Mouse (Mus musculus) layer of hippocampus, postnatal 14 days (tissue): ENCODE measurements at regions not wholly inside any gene's neighbourhood (a gene's known extent, or its start where the extent isn't known, plus 50 kb on each side); places are given as distances from the start of the nearest gene placed in this dataset.
"Not testable (repeated sequence)": the region's sequence is repeated elsewhere in the genome, so short reads cannot be mapped to it uniquely, and the experiment has no call there.

Source experiments
- DNase-seq, 2 experiments: peaks; one replicate each; pipeline ENCODE4 v3.0.0; 2021 to 2022; ENCODE audit warnings: low spot score in 2 of 2, mixed read lengths in 1 of 2

GRCm38 (mm10) chr3:8310379-8311128 is 1299.3 kb downstream of the Zfp704 start:
- peak in 1 of 2 experiments; percentile 27 for DNase-seq

DNA sequence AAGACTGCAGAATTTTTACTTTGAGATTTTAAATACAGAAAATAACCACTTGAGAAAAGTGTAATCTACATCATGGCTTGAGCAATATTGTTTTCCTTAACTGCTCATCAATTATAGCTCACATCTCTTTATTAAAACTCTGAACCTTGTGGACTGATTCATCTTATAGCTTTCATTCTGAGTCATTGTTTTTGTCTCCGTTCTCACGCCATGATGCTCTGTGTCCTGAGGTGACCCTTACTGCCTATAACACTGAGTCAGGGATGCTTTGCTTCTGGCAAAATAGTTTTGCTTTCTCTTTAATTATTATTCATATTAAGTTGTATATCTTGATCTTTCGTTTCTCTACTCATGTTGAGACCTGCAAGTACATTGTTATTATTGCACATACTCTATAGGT is 1302.6 kb downstream of the Zfp704 start:
- no peak for DNase-seq

DNA sequence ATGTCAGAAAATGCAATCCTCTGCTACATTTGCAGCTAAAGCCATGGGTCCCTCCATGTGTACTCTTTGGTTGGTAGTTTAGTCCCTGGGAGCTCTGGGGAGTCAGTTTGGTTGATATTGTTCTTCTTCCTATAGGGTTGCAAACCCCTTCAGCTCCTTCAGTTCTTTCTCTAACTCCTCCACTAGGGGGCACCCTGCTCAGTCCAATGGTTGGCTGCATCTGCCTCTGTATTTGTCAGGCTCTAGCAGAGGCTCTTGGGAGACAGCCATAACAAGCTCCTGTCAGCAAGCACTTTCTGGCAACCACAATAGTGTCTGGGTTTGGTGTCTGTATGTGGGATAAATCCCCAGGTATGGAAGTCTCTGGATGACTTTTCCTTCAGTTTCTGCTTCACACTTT is 1305.1 kb downstream of the Zfp704 start:
- no peak for DNase-seq

DNA sequence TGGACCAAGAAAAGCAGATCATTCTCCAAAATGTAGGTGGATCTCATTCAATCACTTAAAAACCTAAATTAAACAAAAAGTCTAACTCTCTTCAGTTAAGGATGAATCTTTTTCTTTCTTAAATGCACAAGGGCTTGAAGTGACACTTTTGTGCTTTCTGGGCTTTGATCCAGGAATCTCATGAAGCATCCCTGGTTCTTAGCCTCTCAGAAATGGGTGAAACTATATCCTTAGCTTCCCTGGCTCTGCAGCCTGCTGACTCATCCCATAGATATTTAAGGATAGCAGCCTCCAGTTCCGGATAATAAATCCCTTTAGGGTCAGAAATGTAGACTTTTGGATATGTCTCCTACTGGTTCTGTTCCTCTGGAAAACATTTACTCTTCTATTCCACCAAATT is 1316.8 kb downstream of the Zfp704 start:
- no peak for DNase-seq

GRCm38 (mm10) chr3:8289558-8289957 is 1320.3 kb downstream of the Zfp704 start:
- DNase-seq = no peak

GRCm38 (mm10) chr3:8288437-8288836 is 1321.4 kb downstream of the Zfp704 start:
- no peak for DNase-seq

- DNase-seq = no peak
Measured at GRCm38 (mm10) chr3:8284655-8285428, 1325.0 kb downstream of the Zfp704 start.

- no peak for DNase-seq
Measured at GRCm38 (mm10) chr3:8282411-8282810, 1327.5 kb downstream of the Zfp704 start.

DNA sequence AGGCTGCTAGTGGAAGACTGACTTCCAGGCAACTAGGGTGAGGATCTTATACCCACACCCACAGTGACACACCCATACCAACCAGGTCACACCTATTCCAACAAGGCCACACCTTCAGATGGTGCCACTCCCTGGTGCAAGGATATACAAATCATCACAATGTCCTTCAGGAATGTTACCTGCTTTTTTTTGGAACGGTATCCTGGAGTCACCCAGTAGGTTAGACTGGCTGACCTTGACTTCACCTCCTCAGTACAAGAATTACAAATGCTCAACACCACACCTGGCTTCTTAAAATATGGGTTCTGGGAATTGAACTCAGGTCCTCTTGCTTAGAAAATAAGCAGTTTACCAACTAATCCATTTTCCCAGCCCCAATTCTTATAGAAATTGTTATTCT is 1333.2 kb downstream of the Zfp704 start:
- DNase-seq = no peak

GRCm38 (mm10) chr3:8270935-8271298 is 1339.0 kb downstream of the Zfp704 start:
- DNase-seq = no peak

DNA sequence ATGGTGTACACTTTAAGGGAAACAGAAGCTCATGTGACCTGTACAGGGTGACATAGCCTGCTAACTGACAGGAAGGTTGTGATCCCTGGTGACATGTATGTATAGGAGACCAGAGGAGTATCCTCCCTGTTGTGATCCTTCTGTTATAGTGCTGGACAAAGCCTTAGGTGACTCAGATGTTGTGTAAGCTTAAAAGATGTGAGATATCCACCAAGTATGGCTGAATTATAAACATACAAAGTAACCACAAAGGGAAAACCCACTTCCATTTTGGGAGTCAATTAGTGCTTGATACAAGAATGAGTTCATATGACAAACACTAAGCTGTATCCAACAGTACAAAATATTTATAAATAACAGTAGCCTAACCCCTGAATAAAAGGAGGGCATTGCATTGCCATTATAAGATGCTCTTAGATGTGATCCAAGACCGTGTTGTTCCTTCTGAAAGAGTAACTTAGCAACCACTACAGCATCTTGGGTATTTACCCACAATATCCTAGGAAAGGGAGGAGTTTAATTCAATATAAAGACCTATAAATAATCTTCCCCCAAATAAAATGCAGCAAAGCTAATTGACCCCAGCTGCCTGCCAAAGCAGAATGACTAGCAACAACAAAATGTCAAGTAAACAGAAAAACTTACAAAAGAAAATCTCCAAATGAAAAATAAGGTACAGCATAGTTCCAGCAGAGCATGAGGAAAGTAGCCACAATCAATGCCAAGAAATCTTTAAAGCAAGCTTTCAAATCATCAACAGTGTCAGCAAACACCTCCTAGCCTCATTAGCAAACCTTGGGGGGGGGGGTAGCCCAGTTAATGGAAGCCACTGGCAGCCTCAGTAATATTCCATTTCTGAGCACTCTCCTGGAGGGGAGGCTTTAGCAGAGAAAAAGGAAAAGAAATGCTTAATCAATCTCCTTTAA is 1339.6 kb downstream of the Zfp704 start:
- DNase-seq = no peak

DNA sequence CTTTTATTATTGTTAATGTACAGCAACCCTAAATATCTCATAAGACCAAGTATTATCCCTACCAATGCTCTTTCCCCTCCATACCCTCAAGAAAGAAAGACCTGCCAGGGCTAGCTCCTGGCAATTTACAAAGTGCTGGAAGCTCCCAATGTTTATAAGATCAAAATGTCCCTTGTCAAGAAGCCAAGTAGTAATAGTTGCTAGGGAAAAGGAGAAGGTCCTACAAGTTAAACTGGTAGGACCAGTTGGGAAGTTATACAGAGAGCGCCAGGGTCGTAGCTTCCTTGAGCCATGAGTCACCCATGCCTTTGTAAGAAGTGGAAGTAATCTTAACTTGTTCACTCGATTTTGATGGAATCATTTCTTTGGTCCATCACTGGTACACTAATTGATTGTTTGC is 1344.1 kb downstream of the Zfp704 start:
- no peak for DNase-seq

DNA sequence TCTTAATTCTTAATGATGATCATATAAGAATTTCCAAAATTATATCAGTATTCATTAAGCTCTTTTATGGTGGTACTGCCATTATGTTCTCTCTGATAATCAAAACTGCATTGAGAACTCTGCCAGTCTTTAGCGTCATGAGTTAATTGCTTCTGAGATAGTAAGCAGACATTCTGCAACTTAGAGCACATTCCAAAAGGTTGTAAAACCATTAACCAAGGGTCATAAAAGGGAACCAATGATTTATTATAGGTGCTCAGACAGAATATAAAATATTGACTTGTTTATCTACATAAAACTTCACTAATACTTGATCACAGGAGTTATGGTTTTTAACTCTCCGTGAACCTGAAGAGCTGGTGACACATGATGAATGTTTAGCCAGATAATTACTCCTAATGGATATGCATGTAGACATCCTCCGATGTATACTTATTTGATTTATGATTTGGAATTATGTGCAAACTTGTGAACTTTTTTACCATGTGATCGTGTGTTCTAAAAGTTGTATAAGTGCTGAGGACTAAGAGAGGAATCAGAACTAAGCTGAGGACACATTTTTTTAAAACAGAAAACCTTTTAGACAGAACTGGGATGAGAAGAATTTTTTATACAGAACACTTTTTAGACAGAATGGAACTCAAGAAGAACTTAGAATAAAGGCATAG is 1345.4 kb downstream of the Zfp704 start:
- no peak for DNase-seq

DNA sequence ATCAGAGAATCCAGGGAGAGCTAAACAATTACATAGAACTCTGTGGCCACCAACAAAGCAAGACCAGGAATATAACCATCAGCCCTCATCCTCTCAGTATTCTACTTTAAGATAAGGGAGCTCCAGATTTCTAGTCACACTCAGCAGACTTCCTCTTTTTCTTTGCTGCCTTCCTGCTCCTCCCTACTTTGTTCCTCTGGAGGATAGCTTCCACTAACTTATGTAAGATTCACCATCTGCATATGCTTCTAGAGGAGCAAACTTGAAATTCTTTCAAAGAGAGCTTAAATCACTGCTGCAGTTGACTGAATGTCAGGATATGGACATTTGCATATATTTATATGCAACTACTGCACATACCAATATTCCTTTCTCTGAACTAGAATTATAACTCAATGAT is 1352.6 kb downstream of the Zfp704 start:
- no peak for DNase-seq

GRCm38 (mm10) chr3:8252311-8252710 is 1357.6 kb downstream of the Zfp704 start:
- DNase-seq = no peak

- no peak for DNase-seq
Measured at GRCm38 (mm10) chr3:8248911-8249310, 1361.0 kb downstream of the Zfp704 start.

- DNase-seq = peak; percentile 23 to 52
Measured at GRCm38 (mm10) chr3:8245822-8246221, 1364.1 kb downstream of the Zfp704 start.

DNA sequence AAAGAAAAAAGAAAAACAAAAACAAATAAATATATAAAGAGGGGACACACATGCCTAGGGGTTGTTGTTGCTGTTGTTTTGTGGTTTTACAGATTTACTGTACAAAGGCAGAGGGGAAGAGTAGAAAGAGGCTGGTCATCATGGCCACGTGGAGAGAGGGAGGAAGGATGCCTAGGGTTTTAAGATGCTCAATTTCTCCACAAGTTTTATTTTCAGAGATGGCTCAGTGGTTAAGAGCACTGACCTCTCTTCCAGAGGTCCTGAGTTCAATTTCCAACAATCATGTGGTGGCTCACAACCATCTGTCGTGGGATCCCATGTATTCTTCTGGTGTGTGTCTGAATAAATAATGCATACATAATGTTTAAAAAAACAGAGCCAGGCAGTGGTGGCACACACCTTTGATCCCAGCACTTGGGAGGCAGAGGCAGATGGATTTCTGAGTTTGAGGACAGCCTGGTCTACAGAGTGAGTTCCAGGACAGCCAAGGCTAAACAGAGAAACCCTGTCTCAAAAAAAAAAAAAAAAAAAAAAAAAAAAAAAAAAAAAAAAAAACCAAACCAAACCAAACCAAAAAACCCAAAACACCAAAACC is 1364.6 kb downstream of the Zfp704 start:
- DNase-seq = peak in 1 of 2 experiments; percentile 40

DNA sequence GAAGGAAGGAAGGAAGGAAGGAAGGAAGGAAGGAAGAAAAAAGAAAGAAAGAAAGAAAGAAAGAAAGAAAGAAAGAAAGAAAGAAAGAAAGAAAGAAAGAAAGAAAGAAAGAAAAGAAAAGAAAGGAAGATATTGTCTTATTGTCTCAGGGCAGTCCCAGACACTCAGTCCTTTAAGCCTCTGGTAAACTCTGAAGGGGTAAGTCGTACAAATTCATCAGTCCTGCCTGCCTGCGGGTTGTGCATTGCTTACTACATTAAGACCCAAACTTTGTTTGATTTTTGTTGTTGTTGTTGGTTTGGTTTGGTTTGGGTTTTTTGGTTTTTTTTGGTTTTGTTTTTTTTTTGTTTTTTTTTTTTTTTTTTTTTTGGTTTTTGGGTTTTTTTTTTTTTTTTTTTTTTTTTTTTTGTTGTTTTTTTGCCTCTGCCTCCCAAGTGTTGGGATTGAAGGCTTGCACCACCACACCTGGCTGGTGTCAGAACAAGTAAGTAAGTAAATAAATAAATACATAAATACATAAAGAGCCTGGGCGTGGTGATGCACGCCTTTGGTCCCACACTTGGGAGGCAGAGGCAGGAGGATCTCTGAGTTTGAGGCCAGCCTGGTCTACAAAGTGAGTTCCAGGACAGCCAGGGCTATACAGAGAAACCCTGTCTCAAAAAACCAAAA is 1365.2 kb downstream of the Zfp704 start:
- not testable (repeated sequence) for DNase-seq
